Mouse (Mus musculus) 3T3-L1 (cell line): Measurements from ENCODE around the gene Zc3h10.
"Not testable (repeated sequence)": the region's sequence is repeated elsewhere in the genome, so short reads cannot be mapped to it uniquely, and the experiment has no call there.

Source experiments
- DNase-seq: peaks from one replicate; pipeline ENCODE4 v3.0.0-alpha.2; 2015; ENCODE audit warnings: low read depth, low spot score

The Zc3h10 gene

DNA sequence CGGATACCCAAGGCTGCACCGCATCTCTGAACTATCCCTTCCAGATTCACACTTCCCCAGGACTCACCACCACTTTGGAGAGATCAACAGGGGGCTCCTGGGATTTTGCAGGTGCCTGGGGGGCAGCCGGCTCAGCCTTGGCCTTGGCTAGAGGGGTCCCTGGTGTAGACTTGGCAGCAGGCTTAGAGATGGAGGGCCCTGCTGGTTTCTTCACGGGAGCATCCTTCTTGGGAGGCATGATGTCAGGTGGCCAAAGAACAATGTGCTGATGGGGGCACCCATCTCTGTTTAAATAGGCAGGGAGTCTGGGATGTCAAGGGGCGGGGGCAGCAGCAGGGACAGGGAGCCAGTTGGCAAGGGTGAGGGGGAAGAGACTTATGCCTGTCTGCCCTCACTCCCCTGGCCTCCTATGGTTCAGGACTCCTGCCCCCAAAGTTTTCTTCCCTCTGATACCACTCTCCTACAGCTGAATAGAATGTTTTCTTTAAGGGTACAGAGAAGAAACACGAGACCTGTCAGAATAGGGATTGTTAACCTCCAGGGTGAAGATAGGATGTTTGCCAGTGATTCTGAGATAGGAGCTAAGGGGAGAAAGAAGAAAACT is 50.3 kb downstream of the Zc3h10 start:
- no peak for DNase-seq

DNA sequence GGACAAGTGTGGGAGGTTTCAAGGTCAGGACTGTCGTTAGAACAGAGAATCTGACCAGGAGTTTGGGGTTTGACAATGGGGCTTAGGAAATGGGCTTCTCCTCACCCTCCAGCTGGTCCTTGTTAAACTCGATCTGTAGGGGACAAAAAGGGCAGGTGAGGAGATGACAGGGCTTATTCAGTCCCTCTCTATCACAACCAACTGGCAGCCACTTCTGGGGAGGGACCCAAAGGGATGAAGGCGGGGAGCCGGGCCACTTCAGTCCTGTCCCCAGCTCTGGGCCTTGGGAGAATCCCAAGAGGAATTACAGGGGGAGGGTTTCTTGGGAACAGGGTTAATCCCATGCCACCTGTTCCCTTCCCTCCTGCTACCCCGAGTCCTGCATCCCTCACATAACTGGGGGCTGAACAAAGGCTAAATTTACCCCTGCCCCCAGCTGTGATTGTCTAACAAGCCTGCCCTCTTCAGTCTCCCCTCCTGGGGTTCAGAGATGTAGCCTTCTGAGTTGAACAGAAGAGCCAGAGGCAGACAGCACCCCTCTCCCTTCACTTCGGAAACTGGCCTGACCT is 51.0 kb downstream of the Zc3h10 start:
- DNase-seq: no peak

DNA sequence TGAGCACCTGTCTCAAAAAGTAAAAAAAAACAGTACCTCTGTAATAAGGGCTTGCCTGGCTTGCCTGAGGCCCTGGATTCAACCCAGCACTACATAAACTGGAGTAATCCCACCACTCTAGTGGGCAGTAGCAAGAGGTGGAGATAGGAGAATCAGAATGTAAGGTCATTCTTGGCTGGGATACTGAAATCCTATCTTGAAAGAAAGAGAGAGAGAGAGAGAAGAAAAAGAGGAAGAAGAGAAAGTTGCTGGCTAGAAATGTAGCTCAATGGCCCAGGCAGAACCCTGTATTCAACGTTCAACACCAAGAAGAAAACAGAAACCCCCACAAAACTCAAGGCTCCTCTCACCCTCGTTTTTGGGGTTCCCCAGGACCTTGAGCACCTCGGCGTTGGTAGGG is 51.7 kb downstream of the Zc3h10 start:
- no peak for DNase-seq

DNA sequence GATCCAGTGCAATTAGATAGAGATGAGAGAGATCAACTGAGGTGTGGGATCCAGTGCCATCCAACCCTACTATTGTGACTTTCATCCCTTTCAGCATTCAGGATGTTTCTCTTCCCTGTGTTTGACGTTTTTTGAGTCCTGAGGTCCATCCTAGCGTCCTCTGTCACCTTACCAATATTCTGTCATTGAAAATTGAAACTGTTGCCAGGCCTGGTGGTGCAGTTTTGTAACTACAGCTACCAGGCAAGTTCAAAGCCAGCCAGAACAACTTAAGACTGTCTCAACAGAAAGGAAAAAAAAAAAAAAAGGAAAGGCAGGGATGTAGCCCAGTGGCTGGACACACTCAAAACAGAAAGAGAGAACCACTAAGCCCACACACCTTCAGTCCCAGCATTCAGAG is 52.3 kb downstream of the Zc3h10 start:
- peak; percentile 50 for DNase-seq

DNA sequence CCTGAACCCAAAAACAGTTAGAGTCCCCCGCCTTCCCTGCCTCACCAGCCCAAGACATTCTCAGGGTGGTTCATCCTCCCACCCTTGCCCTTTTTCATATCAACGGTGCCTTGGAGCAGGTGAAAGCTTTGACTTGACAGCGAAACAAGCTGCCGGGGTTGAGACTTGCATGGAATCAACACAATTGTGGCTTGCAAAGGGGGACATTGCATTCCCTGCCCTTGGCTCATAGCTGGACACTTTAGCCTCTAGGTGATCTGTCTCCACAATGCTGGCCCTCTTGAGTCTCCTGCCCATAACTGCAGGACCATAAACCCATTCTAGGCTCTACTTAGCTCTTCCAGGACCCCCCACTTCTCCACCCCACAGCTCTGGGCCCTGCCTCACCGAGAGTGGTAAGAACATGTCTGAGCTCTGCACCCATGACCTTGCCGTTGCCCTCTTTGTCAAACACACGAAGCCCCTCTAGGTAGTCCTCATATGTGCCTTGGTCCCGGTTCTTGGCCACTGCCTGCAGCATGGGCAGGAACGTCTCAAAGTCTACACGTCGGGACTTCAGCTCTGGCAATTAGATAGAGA is 52.8 kb downstream of the Zc3h10 start:
- peak; percentile 62 for DNase-seq

DNA sequence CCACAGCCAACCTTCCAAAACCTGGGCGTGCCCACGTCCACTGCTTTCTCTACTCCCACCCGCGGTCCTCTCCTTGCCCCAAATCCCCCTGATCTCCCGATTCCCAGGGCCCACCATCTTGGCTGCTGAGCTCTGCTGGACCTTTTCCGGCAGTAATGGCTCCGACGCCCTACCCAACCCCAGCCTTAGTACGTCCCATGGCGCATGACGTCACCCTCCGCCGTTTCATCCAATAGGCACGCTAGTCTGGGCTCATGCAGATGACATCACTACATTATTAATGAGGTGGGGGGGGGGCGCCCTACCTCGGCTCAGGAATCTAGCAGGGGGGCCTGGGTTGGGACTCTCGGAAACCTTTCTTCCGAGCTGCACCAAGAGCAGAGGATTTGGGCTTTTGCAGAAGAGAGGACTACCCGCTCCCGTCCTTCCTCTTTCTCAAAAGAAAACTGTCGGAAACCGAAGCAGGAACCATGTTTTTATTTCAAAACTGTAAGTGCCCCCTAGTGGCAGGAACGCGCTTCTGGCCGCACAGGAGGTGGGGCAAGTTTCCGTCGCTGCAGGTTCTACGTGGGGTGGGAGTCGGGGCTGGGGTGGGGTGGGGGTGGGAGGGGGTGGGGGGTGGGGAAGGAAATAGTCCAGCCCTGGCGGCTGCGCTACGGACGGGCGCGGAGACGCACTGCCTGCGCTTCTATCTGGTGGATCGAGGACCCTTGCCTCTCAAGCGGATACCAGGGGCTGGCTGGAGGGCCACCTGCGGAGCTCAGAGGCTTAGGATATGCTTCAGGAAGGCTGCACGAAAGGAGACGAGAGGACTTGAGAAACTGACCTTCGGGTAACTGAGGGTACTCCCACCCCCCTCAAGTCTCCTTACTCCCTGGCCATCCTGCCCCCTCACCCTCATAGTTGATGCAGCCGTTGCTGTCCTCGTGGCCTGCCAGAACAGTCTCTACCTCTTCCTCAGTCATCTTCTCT is 53.6 kb downstream of the Zc3h10 start, which contains the start of gene Myl6:
Gene Myl6 (minus strand): TSS at position 451 of the 972 bp plus-strand sequence.
- DNase-seq: peak; percentile 99

DNA sequence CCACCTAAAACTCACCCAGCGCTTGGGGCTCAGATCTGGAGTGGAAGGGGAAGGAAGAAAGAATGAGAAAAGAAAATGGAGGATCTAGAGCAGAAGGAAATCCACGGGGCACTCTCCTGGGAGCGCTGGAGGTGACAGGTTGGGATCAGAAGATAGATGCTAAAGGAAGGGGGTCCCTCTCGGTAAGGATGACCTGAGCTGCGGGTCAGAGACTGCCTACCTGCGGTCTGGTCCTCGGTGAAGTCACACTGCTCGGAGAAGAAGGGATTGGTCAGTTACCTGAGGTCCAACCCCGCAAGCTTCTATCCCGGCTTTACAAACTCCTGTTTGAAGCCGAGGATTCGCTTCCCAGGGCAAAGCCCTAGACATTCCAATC is 54.3 kb downstream of the Zc3h10 start:
- no peak for DNase-seq

DNA sequence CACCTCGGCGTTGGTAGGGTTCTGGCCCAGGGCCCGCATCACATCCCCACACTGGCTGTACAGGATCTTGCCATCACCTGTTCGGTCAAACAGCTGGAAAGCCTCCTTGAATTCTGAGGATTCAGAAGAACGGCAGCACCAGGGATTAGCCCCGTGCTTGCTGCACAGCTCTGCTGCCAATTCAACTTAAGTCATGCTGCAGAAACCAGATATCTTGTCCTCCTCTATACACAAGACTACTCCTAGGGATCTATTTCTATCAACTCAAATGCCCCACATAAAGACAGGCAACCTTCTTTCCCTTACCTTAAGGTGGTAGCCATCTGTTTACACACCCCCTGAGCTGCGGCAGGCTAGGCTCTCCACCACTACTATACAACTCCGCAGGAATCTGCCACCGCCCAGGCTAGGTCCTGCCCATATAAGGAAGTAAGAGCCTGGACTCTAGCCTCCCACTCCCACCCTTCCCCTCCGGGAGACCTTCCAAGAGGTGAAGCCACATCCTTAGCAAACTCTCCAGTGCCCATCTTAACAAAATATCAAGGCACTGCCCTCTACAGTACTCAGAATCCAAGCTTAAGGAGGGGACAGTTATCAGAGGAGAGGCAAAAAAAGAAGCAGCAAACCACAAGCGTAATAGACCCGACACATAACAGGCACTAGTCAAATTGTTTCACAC is 54.8 kb downstream of the Zc3h10 start:
- DNase-seq: peak; percentile 85

DNA sequence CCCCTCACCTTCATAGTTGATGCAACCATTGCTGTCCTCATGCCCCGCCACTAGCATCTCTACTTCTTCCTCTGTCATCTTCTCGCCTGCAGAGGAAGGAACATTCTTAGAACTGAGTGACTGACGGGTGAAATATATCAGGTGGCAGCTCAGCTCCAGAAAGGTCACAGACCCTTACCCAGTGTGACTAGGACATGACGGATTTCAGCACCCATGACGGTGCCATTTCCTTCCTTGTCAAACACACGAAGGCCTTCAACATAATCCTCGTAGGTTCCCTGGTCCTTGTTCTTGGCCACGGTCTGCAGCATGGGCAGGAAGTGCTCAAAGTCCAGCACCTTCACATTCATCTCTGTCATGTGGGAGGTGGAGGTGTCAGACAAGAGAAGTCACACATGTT is 55.5 kb downstream of the Zc3h10 start:
- not testable (repeated sequence) for DNase-seq
